Mouse (Mus musculus) lung, postnatal 10 days (tissue): Measurements from ENCODE around the gene 4933428G20Rik.
A peak's percentile ranks its signal among the peaks of the same experiment; 100 is the strongest.

ENCODE experiments used
- DNase-seq: peaks from one replicate; pipeline ENCODE4 v3.0.0; 2021

Gene 4933428G20Rik

DNA sequence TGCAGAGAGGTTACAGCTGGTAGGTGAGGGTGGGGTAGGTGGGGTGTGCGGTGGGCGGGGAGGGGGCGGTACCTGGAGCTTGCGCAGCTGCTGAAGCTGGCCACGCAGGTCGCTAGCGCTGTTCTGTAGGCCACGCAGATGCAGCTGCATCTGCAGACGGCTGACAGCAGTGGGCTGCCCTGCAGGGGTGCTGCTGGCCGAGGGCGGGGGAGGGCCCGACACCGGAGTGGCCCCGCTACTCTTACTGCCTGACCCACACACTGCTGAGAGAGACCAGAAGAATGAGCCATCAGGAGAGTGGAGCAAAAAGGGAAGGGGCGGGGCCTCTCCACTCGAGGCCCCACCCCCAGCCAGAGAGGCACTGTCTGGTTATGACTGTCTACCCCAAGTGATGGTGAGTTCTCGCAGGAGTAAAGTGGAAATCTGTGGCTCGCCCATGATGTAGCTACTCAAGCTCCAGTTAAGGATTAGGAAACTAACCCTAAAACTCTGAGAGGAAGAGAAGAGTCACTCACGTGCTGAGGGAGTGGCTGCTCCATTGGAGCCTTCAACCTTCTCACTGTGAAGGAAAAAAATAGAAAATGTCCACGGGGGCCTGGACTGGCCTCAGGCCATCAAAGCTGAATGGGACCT, 32.9 kb upstream of the 4933428G20Rik start:
- no peak for DNase-seq

GRCm38 (mm10) chr11:97532354-97532753, 32.2 kb upstream of the 4933428G20Rik start:
- DNase-seq, result no peak

DNA sequence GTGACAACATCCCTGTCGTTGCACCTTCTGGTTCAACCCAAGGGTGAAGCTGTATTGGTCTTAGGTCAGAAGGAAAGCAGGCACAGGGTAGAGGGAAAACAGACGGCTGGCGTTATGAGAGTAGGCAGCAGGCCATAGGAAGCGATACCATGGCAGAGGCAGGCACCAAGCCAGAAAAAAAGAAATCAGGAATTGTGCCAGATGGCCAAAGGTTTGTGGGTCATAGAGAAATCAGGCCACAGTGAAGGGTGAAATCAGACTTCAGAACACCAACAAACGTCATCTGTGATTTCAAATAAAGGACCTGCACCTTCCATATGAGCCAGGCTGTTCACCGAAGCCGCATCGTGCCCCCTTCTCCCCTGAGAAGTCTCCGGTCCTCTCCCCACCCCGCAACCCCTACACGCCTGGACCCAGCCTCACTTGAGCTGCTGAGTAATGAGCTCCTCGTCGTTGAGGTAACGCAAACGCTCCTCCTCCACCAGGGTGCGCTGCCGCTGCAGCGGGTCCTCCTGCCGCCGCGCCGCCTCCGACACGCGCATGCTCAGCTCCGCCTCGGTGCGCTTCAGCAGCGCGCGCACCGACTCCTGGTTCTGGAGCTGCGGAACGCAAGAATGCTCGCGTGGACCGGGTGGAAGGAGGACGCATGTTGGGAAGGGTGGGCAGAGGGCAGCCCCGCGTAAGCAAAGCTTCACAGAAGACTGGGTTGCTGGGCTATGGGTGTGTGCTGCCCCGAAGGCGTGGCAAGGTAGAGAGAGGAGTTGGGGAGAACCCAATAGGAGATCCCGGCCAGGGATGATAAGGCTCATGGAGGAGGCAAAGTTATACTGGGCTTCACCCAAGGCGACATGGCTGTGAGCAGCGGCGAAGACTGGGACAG, 31.5 kb upstream of the 4933428G20Rik start:
- DNase-seq, result peak; percentile 92

GRCm38 (mm10) chr11:97530961-97531360, 30.8 kb upstream of the 4933428G20Rik start:
- no peak for DNase-seq

DNA sequence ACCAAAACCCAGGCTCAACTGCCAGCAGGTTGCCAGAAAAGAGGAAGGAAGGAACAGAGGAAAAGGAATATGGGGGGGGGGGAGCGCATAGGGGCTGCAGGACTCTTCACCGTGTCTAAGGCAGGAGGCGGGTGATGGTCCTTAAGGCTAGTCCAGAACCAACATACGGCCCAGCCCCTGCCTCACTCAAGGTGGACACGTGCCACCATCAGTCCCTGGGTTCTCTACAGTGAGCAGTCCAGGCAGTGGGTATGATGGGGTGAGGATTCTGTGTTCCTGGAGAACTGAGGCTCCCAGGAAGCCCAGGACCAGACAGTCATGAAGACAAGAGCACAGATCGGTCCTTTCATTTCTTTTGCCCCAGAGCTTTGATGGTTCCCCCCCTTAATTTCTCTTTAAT, 29.9 kb upstream of the 4933428G20Rik start:
- no peak for DNase-seq

DNA sequence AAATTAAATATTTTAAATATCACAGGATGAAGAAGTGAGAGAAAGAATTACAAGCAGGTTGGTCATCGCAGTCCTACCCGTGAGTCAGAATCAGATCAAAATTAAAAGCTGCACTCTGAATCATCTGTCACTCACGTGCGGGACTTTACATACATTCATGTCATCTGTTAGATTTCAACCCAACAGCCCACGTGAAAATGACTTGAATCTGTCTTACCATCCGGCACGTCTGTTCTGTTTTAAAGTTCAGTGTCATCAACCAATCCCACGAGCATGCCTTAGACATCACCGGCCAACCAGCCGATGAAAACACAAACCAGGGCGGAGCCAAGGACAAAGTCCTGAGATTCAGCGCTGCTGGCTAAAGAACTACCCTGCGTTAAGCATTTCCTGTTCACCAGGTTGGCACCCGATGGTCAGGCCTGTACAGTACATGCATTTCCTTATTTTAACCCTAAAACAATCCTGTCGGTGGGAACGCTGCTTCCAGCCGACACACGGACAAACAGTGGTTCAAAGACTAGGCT, 28.2 kb upstream of the 4933428G20Rik start:
- DNase-seq, result no peak

GRCm38 (mm10) chr11:97525313-97525712, 25.2 kb upstream of the 4933428G20Rik start:
- DNase-seq, result no peak

DNA sequence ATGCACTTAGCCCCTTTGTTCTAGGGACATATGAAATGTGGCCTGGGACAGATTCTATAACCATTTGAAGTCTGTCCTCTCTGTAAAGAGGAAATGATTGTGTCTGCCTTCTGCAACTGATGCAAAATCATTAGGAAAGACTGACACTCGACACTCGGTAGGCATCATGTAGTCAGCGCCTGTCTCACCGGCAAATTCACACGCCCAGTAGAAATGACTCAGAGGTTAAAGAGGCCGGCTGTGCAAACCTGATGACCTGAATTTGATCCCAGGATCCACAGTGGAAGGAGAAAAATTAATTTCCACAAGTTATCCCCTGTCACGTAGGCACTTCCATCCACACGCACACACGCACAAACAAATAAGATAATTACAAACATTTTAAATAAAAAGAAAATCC, 24.2 kb upstream of the 4933428G20Rik start:
- no peak for DNase-seq

DNA sequence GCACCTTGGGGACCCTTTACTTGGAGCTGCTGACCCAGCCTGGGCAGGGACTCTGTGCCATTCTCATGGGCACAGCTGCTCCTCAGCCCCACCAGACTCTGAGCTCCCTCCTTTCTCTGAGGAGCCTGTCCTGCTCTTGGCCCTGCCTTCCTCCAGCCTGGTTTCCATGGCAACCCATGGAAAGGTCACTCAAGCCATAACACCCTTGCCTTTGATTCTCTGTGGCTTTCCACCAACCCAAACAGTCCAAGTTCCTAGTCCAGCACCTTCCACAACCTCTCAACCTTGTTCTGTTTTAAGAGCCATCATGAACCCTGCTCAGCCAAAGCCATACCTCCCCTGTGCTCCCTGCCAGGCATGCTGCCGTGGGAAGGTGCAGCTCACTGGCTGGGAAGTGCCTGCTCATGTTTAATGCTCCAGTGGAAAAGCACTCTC, 23.7 kb upstream of the 4933428G20Rik start:
- DNase-seq, result peak; percentile 54

DNA sequence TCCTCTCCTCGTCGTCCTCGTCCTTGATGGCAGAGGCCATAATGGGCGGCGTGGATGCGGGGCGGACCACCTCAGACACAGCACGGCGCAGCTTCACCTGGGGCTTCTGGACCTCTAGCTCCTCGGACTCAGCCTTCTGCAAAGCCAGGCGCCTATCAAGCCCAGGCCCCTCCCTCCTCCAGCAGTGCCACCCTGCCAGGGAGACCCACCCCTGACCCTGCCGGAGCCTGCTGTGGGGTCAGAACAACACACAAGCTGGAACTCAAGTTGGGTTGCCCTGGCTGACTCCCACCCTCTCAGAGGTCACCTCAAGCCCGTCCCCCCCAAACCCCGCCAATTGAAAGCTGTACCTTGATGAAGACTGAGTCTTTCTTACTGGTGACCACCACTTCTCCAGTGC, 23.0 kb upstream of the 4933428G20Rik start:
- no peak for DNase-seq

DNA sequence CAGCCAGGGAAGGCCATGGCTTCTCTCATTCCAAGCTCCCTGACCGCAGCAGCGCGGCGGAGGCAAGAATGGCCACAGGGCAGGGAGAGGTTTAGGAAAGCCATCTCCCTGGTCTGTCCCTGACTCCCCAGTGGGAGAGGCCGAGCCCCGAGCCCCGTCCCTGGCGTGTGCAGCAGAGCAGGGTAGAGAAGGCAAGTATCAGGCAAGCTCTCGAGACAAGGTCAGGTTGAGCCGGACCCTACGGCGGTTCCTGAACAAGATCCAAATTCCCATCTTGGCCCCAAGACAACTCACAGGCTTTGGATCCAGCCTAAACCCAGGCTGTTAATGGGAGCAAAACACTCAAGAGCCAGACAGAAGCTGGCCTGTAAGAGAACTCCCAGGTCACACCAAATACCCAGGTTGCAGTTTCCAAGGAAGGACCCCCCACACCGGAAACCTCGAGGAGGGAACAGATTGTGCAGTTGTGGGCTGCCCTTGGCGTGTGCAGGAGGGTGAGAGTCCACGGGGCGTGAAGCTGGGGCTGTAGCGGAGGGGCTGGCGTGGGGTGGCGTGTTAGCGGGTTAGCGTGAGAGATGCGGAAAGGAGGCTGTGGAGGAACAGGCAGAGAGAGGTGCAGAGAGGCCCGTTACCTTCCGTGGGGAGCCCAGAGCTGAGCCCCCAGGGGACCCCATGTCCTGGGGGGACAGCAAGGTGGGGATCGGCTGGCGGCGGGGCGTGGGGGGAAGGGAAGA, 21.8 kb upstream of the 4933428G20Rik start:
- no peak for DNase-seq

- DNase-seq, result no peak
Observed at GRCm38 (mm10) chr11:97520541-97520940, 20.4 kb upstream of the 4933428G20Rik start.

DNA sequence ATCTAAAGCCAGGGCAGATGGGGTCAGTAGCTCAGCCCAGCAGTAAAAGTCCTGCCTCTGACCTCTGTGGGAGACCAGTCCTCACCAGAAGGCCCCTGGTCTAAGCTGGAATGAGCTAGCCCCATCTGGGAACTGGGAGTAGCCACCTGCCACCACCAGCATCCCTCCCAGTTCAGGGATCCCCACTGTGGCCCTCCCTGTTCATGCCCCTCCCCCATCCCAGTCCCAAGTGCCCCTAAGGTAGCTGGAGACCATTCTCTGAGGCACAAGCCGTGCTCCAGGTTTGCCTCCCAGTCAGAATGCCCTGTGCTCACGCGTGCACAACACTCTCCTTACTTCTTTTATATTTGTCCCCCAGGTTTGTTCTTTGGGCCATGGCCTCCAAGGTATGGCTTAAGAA, 12.9 kb upstream of the 4933428G20Rik start:
- no peak for DNase-seq

- no peak for DNase-seq
Observed at GRCm38 (mm10) chr11:97512511-97512910, 12.4 kb upstream of the 4933428G20Rik start.

DNA sequence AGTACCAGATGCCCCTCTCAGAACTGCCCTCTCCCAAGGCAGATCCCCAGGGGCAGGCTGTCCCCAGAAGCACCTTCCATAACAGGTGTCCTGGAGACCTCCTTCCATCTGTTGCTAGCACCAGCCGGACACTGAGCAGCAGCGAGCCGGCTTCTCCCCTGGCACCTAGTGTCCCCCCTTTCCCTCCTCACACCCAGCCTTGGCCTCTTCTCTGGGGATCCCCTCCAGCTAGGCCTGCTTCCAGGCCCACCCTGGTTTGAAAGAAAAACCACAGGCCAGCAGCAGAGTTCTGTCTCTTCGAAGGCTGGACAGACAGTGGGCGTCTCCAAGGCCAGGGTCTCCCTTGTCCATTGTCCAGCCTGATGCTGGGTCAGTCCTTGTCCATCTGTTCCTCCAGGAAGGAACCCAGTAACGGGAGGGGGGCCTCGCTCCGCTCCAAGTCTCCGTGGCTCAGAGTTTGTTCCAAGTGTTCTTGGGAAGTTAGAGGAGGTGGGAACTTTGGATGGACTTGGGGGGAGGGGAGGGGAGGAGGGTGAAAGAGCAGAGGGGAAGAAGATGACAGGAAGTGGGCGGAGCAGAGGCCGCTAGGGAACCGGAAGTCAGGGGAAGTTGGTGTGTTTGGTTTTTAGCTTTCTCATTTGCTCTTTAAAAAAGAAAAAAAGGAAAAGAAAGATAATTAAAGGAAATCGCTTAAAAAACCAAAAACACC, 11.7 kb upstream of the 4933428G20Rik start:
- peak; percentile 85 for DNase-seq

DNA sequence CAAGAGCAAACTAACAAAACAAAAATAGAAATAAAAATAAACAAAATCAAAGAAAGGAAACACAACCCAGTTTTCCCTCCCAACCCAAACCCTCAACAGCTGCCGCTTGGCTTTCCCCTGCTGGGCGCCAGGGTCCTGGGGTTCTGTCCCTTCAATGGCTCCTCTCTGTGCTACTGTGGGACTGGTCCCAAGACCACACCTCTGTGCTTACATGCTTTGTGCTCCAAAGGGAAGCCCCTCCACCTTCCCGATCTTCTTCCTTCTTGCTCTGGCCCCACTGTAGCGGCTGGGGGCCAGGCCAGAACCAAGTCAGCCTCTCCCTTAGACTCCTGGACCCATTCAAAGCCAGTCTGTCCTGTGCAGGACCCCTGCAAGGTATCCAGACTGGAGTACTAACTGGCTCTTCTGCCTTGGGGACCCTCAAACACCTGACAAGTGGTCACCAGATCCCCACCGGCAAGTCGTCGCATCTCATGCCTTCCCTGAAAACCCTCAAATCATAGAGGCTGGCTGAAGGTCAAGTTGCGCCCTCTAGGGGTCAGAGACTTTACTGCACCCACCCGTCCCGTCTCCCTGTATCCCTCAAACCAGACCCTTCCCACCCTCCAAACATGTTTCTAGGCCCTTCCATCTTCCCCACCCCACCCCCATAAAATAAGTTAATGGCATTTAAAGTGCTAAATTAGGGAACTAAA, 11.0 kb upstream of the 4933428G20Rik start:
- peak; percentile 83 for DNase-seq

DNA sequence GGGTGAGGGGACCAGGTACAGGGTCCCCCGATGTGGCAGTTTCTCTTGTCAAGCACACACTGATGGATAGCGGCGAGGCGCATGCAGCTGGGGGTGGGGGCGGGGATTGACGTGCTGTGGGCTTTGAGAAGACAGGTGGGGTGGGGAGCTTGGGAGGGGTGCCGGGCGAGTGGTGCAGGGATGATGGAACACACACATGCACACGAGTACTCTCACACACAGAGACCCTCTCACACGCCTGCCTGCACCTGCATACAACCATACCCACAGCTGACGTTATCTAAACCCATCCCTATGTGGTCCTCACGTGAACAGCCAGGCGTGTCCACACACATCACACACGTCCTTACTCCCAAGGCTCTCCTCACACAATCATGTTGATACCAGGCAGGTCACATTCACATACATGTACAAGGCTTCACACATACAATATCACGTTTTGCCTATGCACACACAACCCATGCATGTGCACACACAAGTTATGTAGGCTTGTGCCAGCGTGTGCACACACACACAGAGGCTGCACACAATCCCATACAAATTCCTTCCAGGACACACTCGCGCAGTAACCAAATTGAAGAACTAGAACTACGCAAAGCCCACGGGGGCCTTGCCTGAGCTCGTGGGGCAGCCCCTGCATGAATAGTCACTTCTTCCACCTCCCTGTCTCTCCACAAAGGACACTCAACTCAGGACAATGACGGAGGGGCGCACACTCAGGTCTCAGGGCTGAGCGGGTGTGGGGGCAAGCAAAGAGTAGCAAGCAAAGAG, 9.8 kb upstream of the 4933428G20Rik start:
- no peak for DNase-seq

DNA sequence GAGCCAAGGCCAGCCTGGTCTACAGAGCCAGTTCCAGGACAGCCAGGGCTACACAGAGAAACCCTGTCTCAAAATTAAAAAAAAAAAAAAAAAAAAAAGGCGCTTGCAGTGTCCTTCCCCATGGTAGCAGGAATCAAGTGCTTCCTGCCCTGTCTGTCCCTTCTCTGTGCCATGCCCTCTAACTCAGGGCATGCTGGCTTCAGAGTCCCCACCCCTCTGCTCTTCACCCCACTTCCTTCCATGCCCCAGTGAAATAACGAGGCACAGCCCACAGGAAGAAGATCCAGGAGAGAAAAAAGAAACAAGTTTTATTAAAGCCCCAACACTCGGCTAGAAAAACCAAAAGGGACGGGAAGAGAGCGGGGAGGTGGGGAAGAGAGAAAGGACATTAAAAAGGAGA, 8.9 kb upstream of the 4933428G20Rik start:
- no peak for DNase-seq

DNA sequence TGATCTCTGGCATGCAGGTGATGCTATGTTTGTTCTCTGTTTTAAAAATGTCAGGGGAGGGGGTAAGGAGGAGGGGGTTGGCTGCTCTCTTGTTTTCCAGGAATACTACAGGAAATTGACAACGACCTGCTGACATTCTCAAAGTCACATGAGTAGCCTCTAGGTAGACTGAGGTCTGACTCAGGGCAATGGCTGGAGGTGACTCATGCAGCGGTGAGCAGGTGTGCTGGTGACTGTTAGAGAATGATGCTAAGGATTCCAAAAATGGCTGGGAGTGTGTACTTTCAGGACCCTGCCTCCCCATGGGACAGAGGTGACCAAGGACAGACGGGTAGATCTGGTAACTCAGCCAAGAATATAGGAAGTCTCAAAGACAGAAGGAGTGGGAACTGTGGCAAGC, 8.1 kb upstream of the 4933428G20Rik start:
- no peak for DNase-seq

DNA sequence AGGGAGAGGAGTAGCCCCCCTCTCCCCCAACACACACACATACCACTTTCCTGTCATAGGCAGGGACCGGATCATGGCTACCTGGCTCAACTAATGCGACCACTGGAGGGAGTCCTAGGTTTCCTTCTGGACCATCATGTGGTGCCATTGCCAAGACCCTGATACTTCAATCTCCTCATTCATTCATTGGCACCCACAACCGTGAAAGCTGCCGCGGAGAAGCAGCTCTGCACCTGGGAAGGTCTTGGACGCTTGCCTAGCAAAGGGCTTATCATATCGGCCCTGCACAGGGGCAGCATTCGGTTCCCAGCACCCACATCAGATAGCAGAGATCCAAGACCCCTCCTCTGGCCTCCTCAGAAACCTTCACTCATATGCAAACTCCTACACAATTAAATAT, 6.2 kb upstream of the 4933428G20Rik start:
- no peak for DNase-seq

GRCm38 (mm10) chr11:97505784-97506183, 5.6 kb upstream of the 4933428G20Rik start:
- DNase-seq, result no peak
